In the genomic region with DNA sequence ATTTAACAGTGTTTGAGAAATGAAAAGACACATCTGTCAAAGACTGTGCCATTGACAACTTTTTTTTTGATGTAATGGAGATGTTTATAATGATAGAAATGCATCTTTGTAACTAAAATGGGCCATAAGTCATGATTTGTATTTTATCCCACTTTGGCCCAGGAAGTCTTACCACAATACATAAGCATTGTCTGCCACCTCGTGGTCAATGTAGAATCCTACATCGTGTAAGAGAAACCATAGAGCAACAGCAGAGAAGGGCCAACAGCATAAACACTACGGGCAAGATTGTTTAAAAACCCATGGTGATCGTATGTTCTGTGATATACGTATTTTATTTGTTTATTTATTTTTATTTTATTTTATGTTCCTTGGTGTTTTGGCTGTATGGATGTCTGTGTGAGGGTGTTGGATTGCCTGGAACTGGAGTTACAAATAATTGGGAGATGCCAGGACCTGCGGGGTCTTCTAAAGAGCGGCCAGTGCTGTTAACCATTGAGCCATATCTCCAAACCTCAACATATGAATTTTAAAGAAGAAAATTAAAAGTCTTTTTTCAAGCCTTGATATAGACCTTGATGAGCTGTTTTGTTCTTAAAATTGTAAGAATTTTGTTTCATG, we compare ENCODE assay signal across 8 mouse cellular contexts. TPM values are rescaled to one million over a fixed set of nuclear protein-coding genes. Genes with fewer than 3 reads are reported as not detected.
DNase-seq lines count a peak whose midpoint lies in the region; ATAC-seq and TF ChIP-seq lines count a peak whose summit lies in the region.
"Had no signal": no experiment of that assay in that cellular context is flagged by ENCODE, and none has a peak within 500 bp of the region (broad histone marks: within the 10 kb centered on the region; RNA-seq: fewer than 3 reads in every experiment).

No protein-coding gene starts in this region.

- DNase-seq in G1E (ENCODE audit: low spot score): peak; percentile 5
- peak; percentile 69 for DNase-seq in adrenal gland, postnatal 14 days
- peak; percentile 85 for DNase-seq in embryonic facial prominence, embryonic 11.5 days (ENCODE audit: low spot score)
- peak; percentile 70 for DNase-seq in heart, postnatal 4 days
- peak; percentile 43 to 56 for DNase-seq in kidney, postnatal 4 days
- DNase-seq in retina, postnatal 1 day: peak; percentile 82

- no peak overlapping the region for H3K27ac ChIP-seq in embryonic facial prominence, embryonic 11.5 days (replicated peaks; ENCODE audit: low read depth, low read length)
- no peak overlapping the region for H3K27ac ChIP-seq in lung, embryonic 16.5 days (ENCODE audit: low read length)
- H3K27ac ChIP-seq: limb, embryonic 12.5 days had no signal

- 45% methylated on average over 7 of the region's 7 CpGs for WGBS in embryonic facial prominence, embryonic 11.5 days
- WGBS in lung, embryonic 16.5 days: 29% methylated on average over 7 of the region's 7 CpGs

- ATAC-seq in G1E (ENCODE audit: extremely low read depth, insufficient number of reproducible peaks, low FRiP score, poor library complexity, severe bottlenecking): peak; percentile 57
- peak; percentile 65; the same call in 1 of the 2 replicates for ATAC-seq in embryonic facial prominence, embryonic 11.5 days (replicated peaks; ENCODE audit: insufficient number of reproducible peaks, low FRiP score, low TSS enrichment, low read depth)
- peak; percentile 74 for ATAC-seq in lung, embryonic 16.5 days (ENCODE audit: low read depth)

- no peak for TF ChIP-seq CTCF in G1E (IDR thresholded peaks at IDR 0.05; ENCODE audit: low read depth, low read length)

- H3K27me3 ChIP-seq in G1E (ENCODE audit: insufficient read depth, low read length): no peaks in the 10 kb centered on the region
- H3K27me3 ChIP-seq in embryonic facial prominence, embryonic 11.5 days (ENCODE audit: control insufficient read depth, insufficient read depth, low read length): no peaks in the 10 kb centered on the region
- H3K27me3 ChIP-seq in lung, embryonic 16.5 days (ENCODE audit: control insufficient read depth, insufficient read depth, low read depth, low read length): no peaks in the 10 kb centered on the region
- H3K27me3 ChIP-seq: limb, embryonic 12.5 days had no signal

- H3K9me3 ChIP-seq in G1E (replicated peaks): no peaks in the 10 kb centered on the region
- no peaks in the 10 kb centered on the region for H3K9me3 ChIP-seq in embryonic facial prominence, embryonic 11.5 days (replicated peaks; ENCODE audit: control insufficient read depth, low read length)
- no peaks in the 10 kb centered on the region for H3K9me3 ChIP-seq in lung, embryonic 16.5 days (ENCODE audit: control insufficient read depth, low read length)
- H3K9me3 ChIP-seq: limb, embryonic 12.5 days had no signal

- no peak overlapping the region for H3K9ac ChIP-seq in embryonic facial prominence, embryonic 11.5 days (replicated peaks; ENCODE audit: low read length)
- H3K9ac ChIP-seq in lung, embryonic 16.5 days (ENCODE audit: low read length): no peak overlapping the region
- H3K9ac ChIP-seq: limb, embryonic 12.5 days had no signal

- H3K4me1 ChIP-seq in G1E (ENCODE audit: insufficient read depth, low read depth, low read length): no peaks in the 10 kb centered on the region
- H3K4me1 ChIP-seq in embryonic facial prominence, embryonic 11.5 days (ENCODE audit: control insufficient read depth, insufficient read depth, low read length): no peaks in the 10 kb centered on the region
- H3K4me1 ChIP-seq in lung, embryonic 16.5 days (replicated peaks; ENCODE audit: control insufficient read depth, insufficient read depth, low read length): no peaks in the 10 kb centered on the region
- H3K4me1 ChIP-seq: limb, embryonic 12.5 days had no signal

- no peak overlapping the region for H3K4me2 ChIP-seq in embryonic facial prominence, embryonic 11.5 days (ENCODE audit: low read depth, low read length)
- H3K4me2 ChIP-seq in lung, embryonic 16.5 days (ENCODE audit: low read depth, low read length): no peak overlapping the region
- H3K4me2 ChIP-seq: limb, embryonic 12.5 days had no signal

- no peaks in the 10 kb centered on the region for H3K36me3 ChIP-seq in G1E (replicated peaks)
- no peaks in the 10 kb centered on the region for H3K36me3 ChIP-seq in embryonic facial prominence, embryonic 11.5 days (replicated peaks; ENCODE audit: control insufficient read depth, insufficient read depth, low read depth, low read length)
- H3K36me3 ChIP-seq in lung, embryonic 16.5 days (ENCODE audit: control insufficient read depth, insufficient read depth, low read length): no peaks in the 10 kb centered on the region
- H3K36me3 ChIP-seq: limb, embryonic 12.5 days had no signal

- H3K4me3 ChIP-seq in G1E (ENCODE audit: low read depth, low read length): no peak overlapping the region
- no peak overlapping the region for H3K4me3 ChIP-seq in embryonic facial prominence, embryonic 11.5 days (ENCODE audit: low read depth, low read length)
- no peak overlapping the region for H3K4me3 ChIP-seq in lung, embryonic 16.5 days (ENCODE audit: low read length)
- H3K4me3 ChIP-seq: limb, embryonic 12.5 days had no signal

RNA-seq across cellular contexts. Expression of a gene that starts 28.2 kb away (rescaled TPM):
- 23.0 and 23.8 TPM in 2 replicates for total RNA-seq in G1E (2014; fragmentation: Nextera tagmentation)
- 27.1 and 29.7 TPM in 2 replicates for total RNA-seq in G1E (2017)
- polyA plus RNA-seq in G1E (2012): 5.7 and 6.2 TPM in 2 replicates
- 16.2 and 19.8 TPM in 2 replicates for total RNA-seq in adrenal gland, postnatal 14 days (2021)
- polyA plus RNA-seq in embryonic facial prominence, embryonic 11.5 days (2014; fragmentation: Nextera tagmentation; extraction: Ambion mirVana): 15.7 and 16.1 TPM in 2 replicates
- total RNA-seq in heart, postnatal 4 days (2021): 10 to 100 TPM; 12.3 to 12.9 TPM
- polyA plus RNA-seq in lung, embryonic 16.5 days (2015; fragmentation: Nextera tagmentation; extraction: Ambion mirVana): 12.1 and 12.6 TPM in 2 replicates

Comparison
In these comparisons a context has a peak if more than half of its experiments do, and no peak if none do; other contexts are left out.
1. DNase-seq: peak in every context shown above with its lines; median percentile 85 in embryonic facial prominence, embryonic 11.5 days; 82 in retina, postnatal 1 day; 70 in heart, postnatal 4 days; 69 in adrenal gland, postnatal 14 days; 50 in kidney, postnatal 4 days; 5 in G1E.